Mouse (Mus musculus): Measurements from ENCODE around the gene Kif3a. TPM values are rescaled to one million over a fixed set of nuclear protein-coding genes. Genes with fewer than 3 reads are reported as not detected.

Gene Kif3a
- total RNA-seq, 1 experiment: 11.1 TPM

- TF ChIP-seq CHD2 (IDR thresholded peaks at IDR 0.05; ENCODE audit: low read depth, low read length) (no peak), ZC3H11A (IDR thresholded peaks at IDR 0.05; ENCODE audit: borderline replicate concordance, low read depth, low read length) (no peak), MAFK (IDR thresholded peaks at IDR 0.05; ENCODE audit: insufficient read depth, low read depth, low read length) (no peak), ZNF384 (IDR thresholded peaks at IDR 0.05; ENCODE audit: low read depth, low read length) (no peak), HCFC1 (IDR thresholded peaks at IDR 0.05; ENCODE audit: borderline replicate concordance, insufficient read depth, low read length) (no peak)
- H3K4me1 ChIP-seq (ENCODE audit: control insufficient read depth in 2 of 2, insufficient read depth in 2 of 2, low read length in 2 of 2, poor library complexity in 1 of 2): no peaks in the 10 kb centered on the region; a peak in 1 of 4 replicates
- H3K9me3 ChIP-seq (ENCODE audit: control insufficient read depth, insufficient read depth, low read depth, low read length): no peaks in the 10 kb centered on the region
- no peak overlapping the region for H3K4me3 ChIP-seq (ENCODE audit: insufficient read depth in 1 of 2, low read depth in 1 of 2, low read length in 2 of 2, poor library complexity in 1 of 2, severe bottlenecking in 1 of 2)
- in situ Hi-C loops (cut with MboI; ENCODE audit: low sequenced_read_pairs in 2 of 2, unreplicated experiment in 2 of 2): no loop called here
- no peak overlapping the region for H3K27ac ChIP-seq (ENCODE audit: insufficient read depth, low read depth, low read length, poor library complexity, severe bottlenecking)
- no peak for DNase-seq (ENCODE audit: low read depth, low spot score)
- H3K9ac ChIP-seq (ENCODE audit: insufficient read depth, low read depth, low read length, poor library complexity, severe bottlenecking): no peak overlapping the region
- H3K36me3 ChIP-seq (ENCODE audit: control insufficient read depth, insufficient read depth, low read length, poor library complexity, severe bottlenecking): no peaks in the 10 kb centered on the region
These were observed 49.8 kb downstream of the Kif3a start for GRCm38 (mm10) chr11:53616748-53617558.

DNA sequence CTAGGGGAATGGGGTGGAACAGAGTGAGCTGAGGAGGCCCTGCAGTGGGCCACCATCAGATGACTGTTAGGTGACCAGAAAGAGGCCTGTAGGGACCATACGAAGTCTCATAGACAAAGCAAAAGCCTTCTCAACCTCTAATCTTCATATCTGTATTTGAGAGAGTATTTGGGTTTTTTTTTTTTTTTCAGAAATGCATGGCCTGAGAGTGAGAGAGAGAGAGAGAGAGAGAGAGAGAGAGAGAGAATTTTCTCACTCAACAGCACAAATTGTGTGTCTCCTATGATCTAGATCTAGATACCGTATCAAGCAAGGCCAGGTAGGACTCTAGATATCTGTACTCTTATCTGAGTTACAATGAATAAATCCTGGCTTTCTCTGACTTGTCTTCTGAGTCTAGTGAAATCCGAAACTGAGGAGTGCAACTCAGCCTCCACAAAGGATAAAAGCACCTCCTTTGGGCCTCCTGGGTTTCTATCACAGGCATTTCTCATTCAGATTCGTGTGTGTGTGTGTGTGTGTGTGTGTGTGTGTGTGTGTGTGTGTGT is 50.5 kb downstream of the Kif3a start:
- H3K9ac ChIP-seq (ENCODE audit: insufficient read depth, low read depth, low read length, poor library complexity, severe bottlenecking): no peak overlapping the region
- H3K9me3 ChIP-seq (ENCODE audit: control insufficient read depth, insufficient read depth, low read depth, low read length): no peaks in the 10 kb centered on the region
- no peak for DNase-seq (ENCODE audit: low read depth, low spot score)
- in situ Hi-C loops (cut with MboI; ENCODE audit: low sequenced_read_pairs in 2 of 2, unreplicated experiment in 2 of 2): no loop called here
- no peaks in the 10 kb centered on the region; a peak in 1 of 4 replicates for H3K4me1 ChIP-seq (ENCODE audit: control insufficient read depth in 2 of 2, insufficient read depth in 2 of 2, low read length in 2 of 2, poor library complexity in 1 of 2)
- TF ChIP-seq MAFK (IDR thresholded peaks at IDR 0.05; ENCODE audit: insufficient read depth, low read depth, low read length) (no peak), ZC3H11A (IDR thresholded peaks at IDR 0.05; ENCODE audit: borderline replicate concordance, low read depth, low read length) (no peak), HCFC1 (IDR thresholded peaks at IDR 0.05; ENCODE audit: borderline replicate concordance, insufficient read depth, low read length) (no peak), CHD2 (IDR thresholded peaks at IDR 0.05; ENCODE audit: low read depth, low read length) (no peak), ZNF384 (IDR thresholded peaks at IDR 0.05; ENCODE audit: low read depth, low read length) (no peak)
- H3K27ac ChIP-seq (ENCODE audit: insufficient read depth, low read depth, low read length, poor library complexity, severe bottlenecking): no peak overlapping the region
- H3K36me3 ChIP-seq (ENCODE audit: control insufficient read depth, insufficient read depth, low read length, poor library complexity, severe bottlenecking): no peaks in the 10 kb centered on the region
- H3K4me3 ChIP-seq (ENCODE audit: insufficient read depth in 1 of 2, low read depth in 1 of 2, low read length in 2 of 2, poor library complexity in 1 of 2, severe bottlenecking in 1 of 2): no peak overlapping the region

DNA sequence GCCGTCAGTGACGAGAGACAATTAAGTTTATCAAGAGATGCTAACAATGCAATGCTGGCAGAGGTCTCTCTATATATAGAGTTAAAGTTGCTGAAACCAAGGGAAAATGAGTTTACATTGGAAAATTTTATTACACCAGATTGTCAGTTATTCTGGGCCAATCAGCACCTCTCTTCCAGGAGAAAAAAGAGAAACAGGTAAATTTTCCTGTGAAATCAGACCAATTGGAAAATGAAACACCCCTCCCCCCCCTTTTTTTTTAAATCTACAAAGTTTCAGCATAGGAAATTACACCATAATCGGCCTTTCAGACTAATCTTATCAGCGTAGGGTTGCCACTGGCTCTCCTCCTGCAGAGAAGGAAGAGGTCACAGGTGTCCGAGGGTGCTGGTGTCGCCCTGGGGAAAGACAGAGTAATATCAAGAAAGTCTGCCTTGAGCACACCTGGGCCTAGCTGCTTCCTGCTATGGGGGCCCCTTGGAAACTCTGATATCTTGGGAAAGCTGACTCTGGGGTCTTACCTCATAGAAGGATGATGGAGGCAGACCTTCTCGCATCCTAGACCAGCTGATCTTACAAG is 51.5 kb downstream of the Kif3a start, which contains the start of gene Il4:
Il4 (minus strand) TSS at position 51 of the 580 bp plus-strand sequence.
- TF ChIP-seq ZNF384 (IDR thresholded peaks at IDR 0.05; ENCODE audit: low read depth, low read length) (no peak), HCFC1 (IDR thresholded peaks at IDR 0.05; ENCODE audit: borderline replicate concordance, insufficient read depth, low read length) (no peak), ZC3H11A (IDR thresholded peaks at IDR 0.05; ENCODE audit: borderline replicate concordance, low read depth, low read length) (no peak), CHD2 (IDR thresholded peaks at IDR 0.05; ENCODE audit: low read depth, low read length) (no peak), MAFK (IDR thresholded peaks at IDR 0.05; ENCODE audit: insufficient read depth, low read depth, low read length) (no peak)
- Histone ChIP-seq H3K4me1 (ENCODE audit: control insufficient read depth in 2 of 2, insufficient read depth in 2 of 2, low read length in 2 of 2, poor library complexity in 1 of 2) (no peaks in the 10 kb centered on the region; a peak in 1 of 4 replicates), H3K9ac (ENCODE audit: insufficient read depth, low read depth, low read length, poor library complexity, severe bottlenecking) (no peak within 1 kb of the TSS), H3K4me3 (ENCODE audit: insufficient read depth in 1 of 2, low read depth in 1 of 2, low read length in 2 of 2, poor library complexity in 1 of 2, severe bottlenecking in 1 of 2) (no peak within 1 kb of the TSS), H3K9me3 (ENCODE audit: control insufficient read depth, insufficient read depth, low read depth, low read length) (no peaks in the 10 kb centered on the region), H3K36me3 (ENCODE audit: control insufficient read depth, insufficient read depth, low read length, poor library complexity, severe bottlenecking) (no peaks in the 10 kb centered on the region), H3K27ac (ENCODE audit: insufficient read depth, low read depth, low read length, poor library complexity, severe bottlenecking) (no peak within 1 kb of the TSS)
- no peak for DNase-seq (ENCODE audit: low read depth, low spot score)
- in situ Hi-C loops (cut with MboI; ENCODE audit: low sequenced_read_pairs in 2 of 2, unreplicated experiment in 2 of 2): no loop called here

- TF ChIP-seq ZC3H11A (IDR thresholded peaks at IDR 0.05; ENCODE audit: borderline replicate concordance, low read depth, low read length): no peak
- no peak for TF ChIP-seq ZNF384 (IDR thresholded peaks at IDR 0.05; ENCODE audit: low read depth, low read length)
- no peak for TF ChIP-seq MAFK (IDR thresholded peaks at IDR 0.05; ENCODE audit: insufficient read depth, low read depth, low read length)
- no peak for TF ChIP-seq HCFC1 (IDR thresholded peaks at IDR 0.05; ENCODE audit: borderline replicate concordance, insufficient read depth, low read length)
- TF ChIP-seq CHD2 (IDR thresholded peaks at IDR 0.05; ENCODE audit: low read depth, low read length): no peak
- Histone ChIP-seq H3K4me3 (ENCODE audit: insufficient read depth in 1 of 2, low read depth in 1 of 2, low read length in 2 of 2, poor library complexity in 1 of 2, severe bottlenecking in 1 of 2) (no peak overlapping the region), H3K27ac (ENCODE audit: insufficient read depth, low read depth, low read length, poor library complexity, severe bottlenecking) (no peak overlapping the region), H3K36me3 (ENCODE audit: control insufficient read depth, insufficient read depth, low read length, poor library complexity, severe bottlenecking) (no peaks in the 10 kb centered on the region), H3K9me3 (ENCODE audit: control insufficient read depth, insufficient read depth, low read depth, low read length) (no peaks in the 10 kb centered on the region), H3K9ac (ENCODE audit: insufficient read depth, low read depth, low read length, poor library complexity, severe bottlenecking) (no peak overlapping the region), H3K4me1 (ENCODE audit: control insufficient read depth in 2 of 2, insufficient read depth in 2 of 2, low read length in 2 of 2, poor library complexity in 1 of 2) (no peaks in the 10 kb centered on the region; a peak in 1 of 4 replicates)
- in situ Hi-C loops (cut with MboI; ENCODE audit: low sequenced_read_pairs in 2 of 2, unreplicated experiment in 2 of 2): no loop called here
- no peak for DNase-seq (ENCODE audit: low read depth, low spot score)
These were observed 52.2 kb downstream of the Kif3a start for GRCm38 (mm10) chr11:53619428-53619827.
